In genomic region chr12:55464846-55465361, GRCm38 (mm10) we compare ENCODE assay signal across 8 mouse cellular contexts. TPM values are rescaled to one million over a fixed set of nuclear protein-coding genes. Genes with fewer than 3 reads are reported as not detected.
A peak's percentile ranks its signal among the peaks of the same experiment; 100 is the strongest.
DNase-seq lines count a peak whose midpoint lies in the region; ATAC-seq and TF ChIP-seq lines count a peak whose summit lies in the region.

No protein-coding gene starts in this region.

- no peaks in the 10 kb centered on the region for H3K36me3 ChIP-seq in liver, adult 2 months (ENCODE audit: control insufficient read depth, insufficient read depth, low read length)
- no peaks in the 10 kb centered on the region for H3K36me3 ChIP-seq in embryonic facial prominence, embryonic 14.5 days (ENCODE audit: control insufficient read depth, insufficient read depth, low read length)

- TF ChIP-seq POLR2A in liver, adult 2 months (IDR thresholded peaks at IDR 0.05; ENCODE audit: extremely low read depth, insufficient read depth, low read length) = no peak

- H3K4me3 ChIP-seq in liver, adult 2 months (ENCODE audit: insufficient read depth, low read depth, low read length) = no peak overlapping the region
- no peak overlapping the region for H3K4me3 ChIP-seq in embryonic facial prominence, embryonic 14.5 days (ENCODE audit: low read depth, low read length)

- H3K79me2 ChIP-seq in liver, adult 2 months (ENCODE audit: control insufficient read depth, insufficient read depth, low read length) = no peaks in the 10 kb centered on the region

- H3K4me1 ChIP-seq in liver, adult 2 months (ENCODE audit: control insufficient read depth, insufficient read depth, low read length) = peaks cover 30% of the 10 kb centered on the region
- H3K4me1 ChIP-seq in embryonic facial prominence, embryonic 14.5 days (ENCODE audit: control insufficient read depth, insufficient read depth, low read length) = peaks cover 65% of the 10 kb centered on the region

- H3K27ac ChIP-seq in liver, adult 2 months (replicated peaks; ENCODE audit: insufficient read depth, low read depth, low read length) = peak overlapping the region; percentile 67
- H3K27ac ChIP-seq in embryonic facial prominence, embryonic 14.5 days (replicated peaks; ENCODE audit: low read depth, low read length) = peak overlapping the region; percentile 85

- ATAC-seq in embryonic facial prominence, embryonic 14.5 days (ENCODE audit: low read depth) = no peak

- H3K9ac ChIP-seq in liver, adult 2 months (ENCODE audit: low read depth, low read length) = 0 out of 2 replicates have a peak overlapping the region, but pooled peaks have one; percentile 5
- H3K9ac ChIP-seq in embryonic facial prominence, embryonic 14.5 days (ENCODE audit: low read depth, low read length) = no peak overlapping the region

- 47% methylated on average over 14 of the region's 14 CpGs for WGBS in liver, adult 2 months
- WGBS in embryonic facial prominence, embryonic 14.5 days = 45% methylated on average over 14 of the region's 14 CpGs

- H3K9me3 ChIP-seq in embryonic facial prominence, embryonic 14.5 days (ENCODE audit: control insufficient read depth, low read length) = no peaks in the 10 kb centered on the region

- H3K4me2 ChIP-seq in embryonic facial prominence, embryonic 14.5 days (ENCODE audit: low read depth, low read length) = peak overlapping the region; percentile 34

- no peaks in the 10 kb centered on the region for H3K27me3 ChIP-seq in liver, adult 2 months (ENCODE audit: control insufficient read depth, insufficient read depth, low read length)
- no peaks in the 10 kb centered on the region for H3K27me3 ChIP-seq in embryonic facial prominence, embryonic 14.5 days (replicated peaks; ENCODE audit: control insufficient read depth, insufficient read depth, low read length)

- DNase-seq in adrenal gland, adult 2 months = peak; percentile 56
- DNase-seq in adrenal gland, postnatal 4 days (ENCODE audit: low spot score in 2 of 2) = no peak
- DNase-seq in liver, adult 2 months (ENCODE audit: extremely low read depth, low read depth, low spot score) = no peak
- no peak for DNase-seq in liver
- DNase-seq in embryonic facial prominence, embryonic 14.5 days (ENCODE audit: low spot score) = peak; percentile 81
- DNase-seq in kidney, postnatal 14 days = peak; percentile 50
- DNase-seq in natural killer cell, adult 2 months (ENCODE audit: low spot score in 2 of 2) = peak; percentile 32 to 45
- no peak for DNase-seq in ovary, adult 18-20 months (ENCODE audit: low spot score)

- no peak for TF ChIP-seq CTCF in liver, adult 2 months (IDR thresholded peaks at IDR 0.05; ENCODE audit: low read depth, low read length)

RNA-seq across cellular contexts. Expression of gene Nfkbia, which starts 27.5 kb away (rescaled TPM):
- 10 to 100 TPM; 90.6 to 94.6 TPM for total RNA-seq in adrenal gland, adult 2 months (2021)
- polyA plus RNA-seq in adrenal gland, adult 2 months (2012; rRNA removed) = 197 and 256 TPM in 2 replicates
- 100 to 1,000 TPM; 108 to 131 TPM for total RNA-seq in adrenal gland, postnatal 4 days (2021)
- total RNA-seq in liver, adult 2 months (2014; rRNA removed) = 85.6 and 110 TPM in 2 replicates
- polyA plus RNA-seq in liver, adult 2 months (2012; rRNA removed) = 75.3 and 76.4 TPM in 2 replicates
- polyA plus RNA-seq in embryonic facial prominence, embryonic 14.5 days (2014; fragmentation: Nextera tagmentation; extraction: Ambion mirVana) = 101 and 102 TPM in 2 replicates

Comparison
In these comparisons a context has a peak if more than half of its experiments do, and no peak if none do; other contexts are left out.
1. DNase-seq: peak in adrenal gland, adult 2 months (single experiment), embryonic facial prominence, embryonic 14.5 days (single experiment), kidney, postnatal 14 days (single experiment) and natural killer cell, adult 2 months (2 of 2); none in adrenal gland, postnatal 4 days (0 of 2), liver, adult 2 months (single experiment), liver (single experiment) and ovary, adult 18-20 months (single experiment).